Mouse (Mus musculus): ENCODE data around the gene Mtmr11. TPM values are rescaled to one million over a fixed set of nuclear protein-coding genes. Genes with fewer than 3 reads are reported as not detected.
"Not testable (repeated sequence)": the region's sequence is repeated elsewhere in the genome, so short reads cannot be mapped to it uniquely, and the experiment has no call there.

Gene Mtmr11
- polyA plus RNA-seq, 1 experiment from 2014 or later, result 4.2 TPM

- no peaks in the 10 kb centered on the region for H3K9me3 ChIP-seq (replicated peaks; ENCODE audit: control insufficient read depth, low read length)
- H3K9ac ChIP-seq (ENCODE audit: low read depth, low read length), result peak within 1 kb of the TSS; percentile 79
- H3K4me2 ChIP-seq (ENCODE audit: low read depth, low read length), result peak within 1 kb of the TSS; percentile 81
- H3K27ac ChIP-seq (ENCODE audit: low read length), result peak within 1 kb of the TSS; percentile 99
- ATAC-seq (ENCODE audit: low read depth), result peak; percentile 58
- no peaks in the 10 kb centered on the region for H3K36me3 ChIP-seq (ENCODE audit: control insufficient read depth, insufficient read depth)
- under 1% methylated on average over 37 of the region's 37 CpGs for WGBS (ENCODE audit: insufficient replicate concordance)
- no peaks in the 10 kb centered on the region for H3K27me3 ChIP-seq (ENCODE audit: control insufficient read depth, insufficient read depth, low read depth, low read length)
- H3K4me1 ChIP-seq (ENCODE audit: control insufficient read depth, low read depth, low read length), result peaks cover 29% of the 10 kb centered on the region
- H3K4me3 ChIP-seq (ENCODE audit: low read depth, low read length), result peak within 1 kb of the TSS; percentile 68
Measured at GRCm38 (mm10) chr3:96219661-96220130, 57.9 kb downstream of the Mtmr11 start, which contains the start of the genes Bola1 and Hist2h2ab. Bola1 (minus strand) TSS chr3:96219709. Hist2h2ab (plus strand) TSS chr3:96219865.

- H3K36me3 ChIP-seq (ENCODE audit: control insufficient read depth, insufficient read depth); H3K27me3 ChIP-seq (ENCODE audit: control insufficient read depth, insufficient read depth, low read depth, low read length); ATAC-seq (ENCODE audit: low read depth); H3K9me3 ChIP-seq (replicated peaks; ENCODE audit: control insufficient read depth, low read length): not testable (repeated sequence)
- Histone ChIP-seq H3K4me1 (ENCODE audit: control insufficient read depth, low read depth, low read length) (peaks cover 34% of the 10 kb centered on the region), H3K27ac (ENCODE audit: low read length) (peak overlapping the region; percentile 99), H3K4me2 (ENCODE audit: low read depth, low read length) (peak overlapping the region; percentile 81), H3K4me3 (ENCODE audit: low read depth, low read length) (peak overlapping the region; percentile 68), H3K9ac (ENCODE audit: low read depth, low read length) (peak overlapping the region; percentile 79)
- WGBS (ENCODE audit: insufficient replicate concordance), result under 1% methylated on average over 27 of the region's 47 CpGs
Measured at GRCm38 (mm10) chr3:96220131-96220764, 58.4 kb downstream of the Mtmr11 start.

GRCm38 (mm10) chr3:96220765-96221639, 59.2 kb downstream of the Mtmr11 start, which contains the start of the genes Hist2h2ac and Hist2h2be:
Hist2h2ac (minus strand) TSS chr3:96220880.
Hist2h2be (plus strand) TSS chr3:96221119.
- ATAC-seq (ENCODE audit: low read depth), result peak; percentile 90
- WGBS (ENCODE audit: insufficient replicate concordance), result under 1% methylated on average over 43 of the region's 43 CpGs
- Histone ChIP-seq H3K36me3 (ENCODE audit: control insufficient read depth, insufficient read depth) (no peaks in the 10 kb centered on the region), H3K9ac (ENCODE audit: low read depth, low read length) (peak within 1 kb of the TSS; percentile 83), H3K4me1 (ENCODE audit: control insufficient read depth, low read depth, low read length) (peaks cover 36% of the 10 kb centered on the region), H3K4me3 (ENCODE audit: low read depth, low read length) (peak within 1 kb of the TSS; percentile 68), H3K4me2 (ENCODE audit: low read depth, low read length) (peak within 1 kb of the TSS; percentile 81), H3K9me3 (replicated peaks; ENCODE audit: control insufficient read depth, low read length) (no peaks in the 10 kb centered on the region), H3K27me3 (ENCODE audit: control insufficient read depth, insufficient read depth, low read depth, low read length) (no peaks in the 10 kb centered on the region), H3K27ac (ENCODE audit: low read length) (peak within 1 kb of the TSS; percentile 99)

Small RNA genes within 50 kb of the gene (microRNA-seq; reads per million reads assigned to microRNA genes)
- gene Gm44492, result not detected

Other genes with a start within 250 kb of the Mtmr11 start
- gene Anp32e, start 232.8 kb upstream of the Mtmr11 start, polyA plus RNA-seq (2015; fragmentation: Nextera tagmentation; extraction: Ambion mirVana), result 118 and 125 TPM in 2 replicates
- 4.2 and 4.5 TPM in 2 replicates for gene Plekho1, start 166.0 kb upstream of the Mtmr11 start, polyA plus RNA-seq (2015; fragmentation: Nextera tagmentation; extraction: Ambion mirVana)
- 11.7 and 12.9 TPM in 2 replicates for gene Vps45, start 103.5 kb upstream of the Mtmr11 start, polyA plus RNA-seq (2015; fragmentation: Nextera tagmentation; extraction: Ambion mirVana)
- 5.8 and 7.7 TPM in 2 replicates for gene Otud7b, start 57.5 kb upstream of the Mtmr11 start, polyA plus RNA-seq (2015; fragmentation: Nextera tagmentation; extraction: Ambion mirVana)
- gene Sf3b4, start 10.3 kb downstream of the Mtmr11 start, polyA plus RNA-seq (2015; fragmentation: Nextera tagmentation; extraction: Ambion mirVana), result 59.4 and 59.6 TPM in 2 replicates
- gene Sv2a, start 19.1 kb downstream of the Mtmr11 start, polyA plus RNA-seq (2015; fragmentation: Nextera tagmentation; extraction: Ambion mirVana), result 0.12 and 0.13 TPM in 2 replicates
- 29.4 and 32.1 TPM in 2 replicates for gene Bola1, start 57.7 kb downstream of the Mtmr11 start, polyA plus RNA-seq (2015; fragmentation: Nextera tagmentation; extraction: Ambion mirVana)
- gene Hist2h2ab, start 57.9 kb downstream of the Mtmr11 start, polyA plus RNA-seq (2015; fragmentation: Nextera tagmentation; extraction: Ambion mirVana), result 0.73 and 0.95 TPM in 2 replicates
- 11.6 and 16.7 TPM in 2 replicates for gene Hist2h2ac, start 58.9 kb downstream of the Mtmr11 start, polyA plus RNA-seq (2015; fragmentation: Nextera tagmentation; extraction: Ambion mirVana)
- 7.2 and 8.7 TPM in 2 replicates for gene Hist2h2be, start 59.1 kb downstream of the Mtmr11 start, polyA plus RNA-seq (2015; fragmentation: Nextera tagmentation; extraction: Ambion mirVana)
- 9.2 and 9.8 TPM in 2 replicates for gene Hist2h3c2, start 77.1 kb downstream of the Mtmr11 start, polyA plus RNA-seq (2015; fragmentation: Nextera tagmentation; extraction: Ambion mirVana)
- 77.1 and 92.2 TPM in 2 replicates for gene Hist2h2aa2, start 78.3 kb downstream of the Mtmr11 start, polyA plus RNA-seq (2015; fragmentation: Nextera tagmentation; extraction: Ambion mirVana)
- 34.7 and 39.6 TPM in 2 replicates for gene Hist2h2aa1, start 83.5 kb downstream of the Mtmr11 start, polyA plus RNA-seq (2015; fragmentation: Nextera tagmentation; extraction: Ambion mirVana)
- gene Hist2h3c1, start 84.7 kb downstream of the Mtmr11 start, polyA plus RNA-seq (2015; fragmentation: Nextera tagmentation; extraction: Ambion mirVana), result 4.3 and 4.9 TPM in 2 replicates
- 26.6 and 34.9 TPM in 2 replicates for gene Hist2h4, start 101.3 kb downstream of the Mtmr11 start, polyA plus RNA-seq (2015; fragmentation: Nextera tagmentation; extraction: Ambion mirVana)
- gene Hist2h3b, start 106.7 kb downstream of the Mtmr11 start, polyA plus RNA-seq (2015; fragmentation: Nextera tagmentation; extraction: Ambion mirVana), result 78.4 and 87.8 TPM in 2 replicates
- gene Hist2h2bb, start 107.7 kb downstream of the Mtmr11 start, polyA plus RNA-seq (2015; fragmentation: Nextera tagmentation; extraction: Ambion mirVana), result 17.9 and 25.9 TPM in 2 replicates
- 3.8 and 4.5 TPM in 2 replicates for gene Fcgr1, start 132.0 kb downstream of the Mtmr11 start, polyA plus RNA-seq (2015; fragmentation: Nextera tagmentation; extraction: Ambion mirVana)